Mouse (Mus musculus): Measurements from ENCODE around the gene Spred2. TPM values are rescaled to one million over a fixed set of nuclear protein-coding genes. Genes with fewer than 3 reads are reported as not detected.
A peak's percentile ranks its signal among the peaks of the same experiment; 100 is the strongest.

The Spred2 gene
- polyA plus RNA-seq (2012; rRNA removed) = 15.1 and 25.7 TPM in 2 replicates

- DNase-seq (ENCODE audit: low read depth) = peak; percentile 93
Observed at GRCm38 (mm10) chr11:19923888-19924756, at the start of gene Spred2. Spred2 (plus strand) TSS chr11:19924375.

- DNase-seq (ENCODE audit: low read depth) = no peak
Observed at GRCm38 (mm10) chr11:19875551-19875950, 48.6 kb upstream of the Spred2 start.

- no peak for DNase-seq (ENCODE audit: low read depth)
Observed at GRCm38 (mm10) chr11:19875964-19876363, 48.2 kb upstream of the Spred2 start.

- DNase-seq (ENCODE audit: low read depth) = peak; percentile 79
Observed at GRCm38 (mm10) chr11:19877239-19877915, 46.8 kb upstream of the Spred2 start.

GRCm38 (mm10) chr11:19881342-19881741 lies 42.8 kb upstream of the Spred2 start:
- no peak for DNase-seq (ENCODE audit: low read depth)

GRCm38 (mm10) chr11:19890700-19891406 lies 33.3 kb upstream of the Spred2 start:
- no peak for DNase-seq (ENCODE audit: low read depth)

- DNase-seq (ENCODE audit: low read depth) = no peak
Observed at GRCm38 (mm10) chr11:19893233-19893632, 30.9 kb upstream of the Spred2 start.

GRCm38 (mm10) chr11:19899621-19900020 lies 24.6 kb upstream of the Spred2 start:
- DNase-seq (ENCODE audit: low read depth) = no peak

GRCm38 (mm10) chr11:19900712-19901111 lies 23.5 kb upstream of the Spred2 start:
- no peak for DNase-seq (ENCODE audit: low read depth)

- DNase-seq (ENCODE audit: low read depth) = no peak
Observed at GRCm38 (mm10) chr11:19911216-19911615, 13.0 kb upstream of the Spred2 start.

GRCm38 (mm10) chr11:19912179-19912578 lies 12.0 kb upstream of the Spred2 start:
- DNase-seq (ENCODE audit: low read depth) = no peak

GRCm38 (mm10) chr11:19912661-19913060 lies 11.5 kb upstream of the Spred2 start:
- DNase-seq (ENCODE audit: low read depth) = no peak

GRCm38 (mm10) chr11:19913761-19914160 lies 10.4 kb upstream of the Spred2 start:
- no peak for DNase-seq (ENCODE audit: low read depth)

- DNase-seq (ENCODE audit: low read depth) = no peak
Observed at GRCm38 (mm10) chr11:19917381-19918245, 6.6 kb upstream of the Spred2 start.

GRCm38 (mm10) chr11:19918246-19918540 lies 6.0 kb upstream of the Spred2 start:
- no peak for DNase-seq (ENCODE audit: low read depth)

GRCm38 (mm10) chr11:19919460-19919784 lies 4.8 kb upstream of the Spred2 start:
- no peak for DNase-seq (ENCODE audit: low read depth)

GRCm38 (mm10) chr11:19919785-19920671 lies 4.1 kb upstream of the Spred2 start:
- no peak for DNase-seq (ENCODE audit: low read depth)

- no peak for DNase-seq (ENCODE audit: low read depth)
Observed at GRCm38 (mm10) chr11:19921723-19922122, 2.5 kb upstream of the Spred2 start.

GRCm38 (mm10) chr11:19922208-19922607 lies 2.0 kb upstream of the Spred2 start:
- no peak for DNase-seq (ENCODE audit: low read depth)

GRCm38 (mm10) chr11:19924757-19925148 lies 578 bp downstream of the Spred2 start:
- no peak for DNase-seq (ENCODE audit: low read depth)
